Mouse (Mus musculus): Measurements from ENCODE around the gene Sgip1. TPM values are rescaled to one million over a fixed set of nuclear protein-coding genes. Genes with fewer than 3 reads are reported as not detected.

The Sgip1 gene
- total and polyA plus RNA-seq, 2 experiments from 2014 or later, result 0.97 TPM; not detected in 1

DNA sequence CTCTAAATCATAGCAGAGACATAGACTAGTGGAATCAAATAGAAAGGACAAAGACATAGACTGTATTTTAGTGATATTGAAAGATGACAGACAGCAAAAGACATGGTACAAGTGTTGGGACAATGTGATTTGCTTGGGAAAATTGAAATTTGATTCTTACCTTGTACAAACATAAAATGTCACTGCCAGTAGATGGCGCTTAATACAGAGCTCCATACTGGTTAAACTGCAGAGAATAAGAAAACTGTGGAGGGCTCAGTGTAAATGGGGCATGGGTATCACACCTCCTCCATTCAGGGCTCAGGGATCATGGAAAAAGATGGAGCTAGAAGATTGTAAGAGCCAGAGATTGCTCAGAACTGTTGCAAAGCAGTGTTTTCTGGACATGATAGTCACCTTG, 21.6 kb upstream of the Sgip1 start:
- 6% methylated on average over 1 of the region's 1 CpGs for WGBS
- H3K4me2 ChIP-seq (ENCODE audit: low read depth, low read length), result no peak overlapping the region
- no peak for ATAC-seq (ENCODE audit: insufficient read depth, low read depth)
- H3K4me1 ChIP-seq (ENCODE audit: control insufficient read depth, insufficient read depth), result peaks cover 7% of the 10 kb centered on the region; the same call in 1 of the 2 replicates
- no peak for DNase-seq (ENCODE audit: low spot score)
- no peak overlapping the region for H3K9ac ChIP-seq (replicated peaks; ENCODE audit: low read depth, low read length)
- no peaks in the 10 kb centered on the region for H3K27me3 ChIP-seq (ENCODE audit: control insufficient read depth, insufficient read depth, low read length)
- no peaks in the 10 kb centered on the region for H3K36me3 ChIP-seq (replicated peaks; ENCODE audit: control insufficient read depth, insufficient read depth, low read length)
- no peak overlapping the region for H3K4me3 ChIP-seq (ENCODE audit: low read depth, low read length)
- H3K27ac ChIP-seq (ENCODE audit: low read depth), result no peak overlapping the region
- H3K9me3 ChIP-seq (replicated peaks; ENCODE audit: control insufficient read depth, low read length), result no peaks in the 10 kb centered on the region
- TF ChIP-seq EP300 (IDR thresholded peaks at IDR 0.05; ENCODE audit: low read depth) (no peak), CTCF (IDR thresholded peaks at IDR 0.05; ENCODE audit: low read depth) (peak; percentile 47)

DNA sequence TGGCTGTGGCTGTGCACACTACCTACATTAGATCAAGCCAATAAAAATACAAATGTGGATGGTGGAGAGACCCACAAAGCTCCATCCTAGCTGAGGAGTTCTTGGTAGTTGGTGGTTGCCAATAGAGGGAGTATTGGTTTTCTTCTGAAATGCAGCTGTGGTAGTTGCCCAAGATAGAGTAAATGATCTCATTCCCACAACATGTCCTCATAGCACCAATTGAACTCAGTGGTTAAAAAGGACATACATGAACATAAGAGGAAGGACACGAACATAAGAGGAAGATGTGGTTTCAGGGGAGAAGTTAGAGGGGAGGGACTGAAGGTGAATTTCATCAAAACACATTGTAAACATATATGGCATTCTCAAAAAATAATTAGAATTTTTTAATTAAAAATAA, 21.1 kb upstream of the Sgip1 start:
- H3K27me3 ChIP-seq (ENCODE audit: control insufficient read depth, insufficient read depth, low read length), result no peaks in the 10 kb centered on the region
- no peaks in the 10 kb centered on the region for H3K36me3 ChIP-seq (replicated peaks; ENCODE audit: control insufficient read depth, insufficient read depth, low read length)
- peaks cover 7% of the 10 kb centered on the region; the same call in 1 of the 2 replicates for H3K4me1 ChIP-seq (ENCODE audit: control insufficient read depth, insufficient read depth)
- no peak for TF ChIP-seq EP300 (IDR thresholded peaks at IDR 0.05; ENCODE audit: low read depth)
- TF ChIP-seq CTCF (IDR thresholded peaks at IDR 0.05; ENCODE audit: low read depth), result no peak
- H3K27ac ChIP-seq (ENCODE audit: low read depth), result no peak overlapping the region
- H3K9ac ChIP-seq (replicated peaks; ENCODE audit: low read depth, low read length), result no peak overlapping the region
- no peak overlapping the region for H3K4me2 ChIP-seq (ENCODE audit: low read depth, low read length)
- no peaks in the 10 kb centered on the region for H3K9me3 ChIP-seq (replicated peaks; ENCODE audit: control insufficient read depth, low read length)
- no peak overlapping the region for H3K4me3 ChIP-seq (ENCODE audit: low read depth, low read length)
- 43% methylated on average over 1 of the region's 1 CpGs for WGBS
- no peak for ATAC-seq (ENCODE audit: insufficient read depth, low read depth)
- no peak for DNase-seq (ENCODE audit: low spot score)

DNA sequence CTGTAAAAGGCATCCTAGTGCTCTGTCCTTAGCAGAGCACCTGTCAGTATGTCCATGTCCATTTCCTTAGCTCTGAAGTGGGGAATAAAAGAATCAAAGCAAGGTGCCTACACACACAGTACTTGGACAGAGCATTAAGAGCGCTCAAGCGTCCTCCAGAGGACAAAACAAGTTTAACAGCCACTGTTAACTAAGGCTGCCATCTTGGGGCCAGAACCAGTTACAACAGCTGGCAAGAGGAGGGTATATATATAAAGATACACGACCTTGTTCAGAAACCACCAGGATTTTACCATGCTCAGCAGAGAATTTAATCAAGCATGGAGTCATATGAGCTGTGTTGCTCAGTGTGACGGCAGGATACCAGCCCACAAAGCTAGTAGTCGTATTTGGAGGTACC, 16.7 kb upstream of the Sgip1 start:
- H3K9ac ChIP-seq (replicated peaks; ENCODE audit: low read depth, low read length), result no peak overlapping the region
- H3K27ac ChIP-seq (ENCODE audit: low read depth), result no peak overlapping the region
- DNase-seq (ENCODE audit: low spot score) (no peak), ATAC-seq (ENCODE audit: insufficient read depth, low read depth) (no peak)
- H3K27me3 ChIP-seq (ENCODE audit: control insufficient read depth, insufficient read depth, low read length), result no peaks in the 10 kb centered on the region
- H3K4me2 ChIP-seq (ENCODE audit: low read depth, low read length), result no peak overlapping the region
- no peaks in the 10 kb centered on the region for H3K36me3 ChIP-seq (replicated peaks; ENCODE audit: control insufficient read depth, insufficient read depth, low read length)
- TF ChIP-seq CTCF (IDR thresholded peaks at IDR 0.05; ENCODE audit: low read depth) (no peak), EP300 (IDR thresholded peaks at IDR 0.05; ENCODE audit: low read depth) (no peak)
- WGBS, result 67% methylated on average over 5 of the region's 5 CpGs
- H3K9me3 ChIP-seq (replicated peaks; ENCODE audit: control insufficient read depth, low read length), result no peaks in the 10 kb centered on the region
- H3K4me1 ChIP-seq (ENCODE audit: control insufficient read depth, insufficient read depth), result no peaks in the 10 kb centered on the region
- H3K4me3 ChIP-seq (ENCODE audit: low read depth, low read length), result no peak overlapping the region

DNA sequence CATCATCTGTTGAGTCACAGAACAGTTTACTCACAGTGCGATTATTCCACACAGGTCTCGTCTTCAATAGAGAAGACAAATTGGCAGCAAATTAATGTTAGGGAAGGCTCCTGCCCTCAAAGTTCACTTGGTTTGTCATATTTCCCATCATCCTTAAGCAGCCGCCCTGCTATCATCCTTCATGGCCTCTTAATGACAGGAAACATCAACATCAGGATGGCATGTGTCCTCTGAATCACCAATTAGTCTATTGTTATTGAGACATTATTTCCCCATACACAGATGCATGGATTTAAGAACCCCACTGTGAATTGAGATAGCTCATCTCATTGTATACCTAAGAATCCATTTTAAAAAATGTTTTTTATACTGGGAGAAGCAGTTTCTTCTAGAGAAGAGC, 10.1 kb upstream of the Sgip1 start:
- TF ChIP-seq CTCF (IDR thresholded peaks at IDR 0.05; ENCODE audit: low read depth) (no peak), EP300 (IDR thresholded peaks at IDR 0.05; ENCODE audit: low read depth) (no peak)
- ATAC-seq (ENCODE audit: insufficient read depth, low read depth), result no peak
- Histone ChIP-seq H3K4me2 (ENCODE audit: low read depth, low read length) (no peak overlapping the region), H3K27ac (ENCODE audit: low read depth) (no peak overlapping the region), H3K36me3 (replicated peaks; ENCODE audit: control insufficient read depth, insufficient read depth, low read length) (no peaks in the 10 kb centered on the region), H3K9ac (replicated peaks; ENCODE audit: low read depth, low read length) (no peak overlapping the region), H3K4me3 (ENCODE audit: low read depth, low read length) (no peak overlapping the region), H3K27me3 (ENCODE audit: control insufficient read depth, insufficient read depth, low read length) (no peaks in the 10 kb centered on the region), H3K4me1 (ENCODE audit: control insufficient read depth, insufficient read depth) (no peaks in the 10 kb centered on the region), H3K9me3 (replicated peaks; ENCODE audit: control insufficient read depth, low read length) (no peaks in the 10 kb centered on the region)
- DNase-seq (ENCODE audit: low spot score), result no peak
- 77% methylated on average over 3 of the region's 3 CpGs for WGBS

DNA sequence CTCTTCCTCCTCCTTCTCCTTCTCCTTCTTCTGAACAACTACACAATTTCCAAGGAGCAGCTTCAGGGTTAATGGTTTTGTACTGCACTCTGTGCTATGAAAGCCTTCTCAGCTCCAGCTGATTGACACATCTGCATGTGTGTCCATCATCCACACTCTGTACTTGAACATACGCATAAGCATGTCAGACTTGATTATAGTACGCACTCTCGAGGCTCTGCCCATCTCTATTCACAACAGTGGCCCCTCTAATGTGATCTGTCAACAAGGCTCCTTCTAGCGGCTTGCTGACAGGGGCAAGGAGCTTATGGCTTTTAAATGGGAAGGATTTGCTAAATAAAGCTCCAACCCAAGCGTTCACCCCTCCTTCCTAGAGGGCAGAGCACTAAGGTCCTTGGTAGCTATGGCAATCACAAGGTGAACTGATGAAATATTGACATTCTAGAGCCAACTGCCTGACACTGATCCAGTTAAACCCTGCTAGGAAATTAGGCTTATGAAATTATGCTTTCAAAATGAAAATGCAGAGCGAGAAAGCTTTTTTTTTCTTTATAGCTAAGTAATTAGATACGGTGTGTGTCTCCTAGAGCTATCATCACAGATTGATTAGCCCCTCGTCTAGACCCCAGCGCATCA, 7.0 kb upstream of the Sgip1 start:
- H3K27ac ChIP-seq (ENCODE audit: low read depth), result no peak overlapping the region
- no peaks in the 10 kb centered on the region for H3K9me3 ChIP-seq (replicated peaks; ENCODE audit: control insufficient read depth, low read length)
- no peaks in the 10 kb centered on the region for H3K27me3 ChIP-seq (ENCODE audit: control insufficient read depth, insufficient read depth, low read length)
- ATAC-seq (ENCODE audit: insufficient read depth, low read depth), result no peak
- H3K4me2 ChIP-seq (ENCODE audit: low read depth, low read length), result no peak overlapping the region
- WGBS, result 51% methylated on average over 9 of the region's 9 CpGs
- H3K9ac ChIP-seq (replicated peaks; ENCODE audit: low read depth, low read length), result no peak overlapping the region
- no peak overlapping the region for H3K4me3 ChIP-seq (ENCODE audit: low read depth, low read length)
- no peak for DNase-seq (ENCODE audit: low spot score)
- H3K4me1 ChIP-seq (ENCODE audit: control insufficient read depth, insufficient read depth), result no peaks in the 10 kb centered on the region
- no peaks in the 10 kb centered on the region for H3K36me3 ChIP-seq (replicated peaks; ENCODE audit: control insufficient read depth, insufficient read depth, low read length)
- TF ChIP-seq CTCF (IDR thresholded peaks at IDR 0.05; ENCODE audit: low read depth) (no peak), EP300 (IDR thresholded peaks at IDR 0.05; ENCODE audit: low read depth) (no peak)

Data from heart, postnatal 0 days (tissue).